Mouse (Mus musculus) lung, embryonic 14.5 days (tissue): Measurements from ENCODE around the gene Cgrrf1. TPM values are rescaled to one million over a fixed set of nuclear protein-coding genes. Genes with fewer than 3 reads are reported as not detected.
A peak's percentile ranks its signal among the peaks of the same experiment; 100 is the strongest.

Experiments used
- ATAC-seq: fragments of 200-750 bp; cut with Nextera tagmentation; 2 replicates; pipeline ENCODE4 v1.8.0; 2017; ENCODE audit warnings: mild to moderate bottlenecking, moderate TSS enrichment, moderate library complexity; ENCODE audit not compliant: insufficient read depth
- DNase-seq: peaks from one replicate; pipeline ENCODE4 v3.0.0-alpha.2; 2015
- H3K27ac ChIP-seq: fragments of 300-500 bp; sonication (generic); 2 replicates; pipeline ENCODE4 v1.5.1; 2014; ENCODE audit warnings: low read depth, mild to moderate bottlenecking, moderate library complexity
- H3K27me3 ChIP-seq: fragments of 300-500 bp; sonication (generic); 2 replicates; pipeline ENCODE4 v1.6.1; 2014; ENCODE audit warnings: low read length, control low read depth; ENCODE audit not compliant: insufficient read depth
- H3K36me3 ChIP-seq: fragments of 300-500 bp; sonication (generic); 2 replicates; pipeline ENCODE4 v1.6.1; 2014; ENCODE audit warnings: control low read depth; ENCODE audit not compliant: insufficient read depth
- H3K4me1 ChIP-seq: fragments of 300-500 bp; sonication (generic); 2 replicates; pipeline ENCODE4 v1.6.1; 2014; ENCODE audit warnings: antibody characterized with exemption, control low read depth; ENCODE audit not compliant: insufficient read depth
- H3K4me2 ChIP-seq: fragments of 300-500 bp; sonication (generic); 2 replicates; pipeline ENCODE4 v1.6.1; 2014; ENCODE audit warnings: mild to moderate bottlenecking
- H3K4me3 ChIP-seq: fragments of 300-500 bp; sonication (generic); 2 replicates; pipeline ENCODE4 v1.5.1; 2014; ENCODE audit warnings: low read depth, low read length
- H3K9ac ChIP-seq: fragments of 300-500 bp; sonication (generic); 2 replicates; pipeline ENCODE4 v1.6.1; 2014
- H3K9me3 ChIP-seq: fragments of 300-500 bp; sonication (generic); 2 replicates; pipeline ENCODE4 v1.6.1; 2016; ENCODE audit warnings: low read depth, low read length, control low read depth
- CTCF ChIP-seq: IDR thresholded peaks from 2 replicates; pipeline ENCODE4 v1.5.1; 2016; ENCODE audit warnings: antibody characterized with exemption, low read depth
- WGBS: fragments of 180-500 bp; shearing (Covaris S2); extraction: QIAGEN DNeasy Blood & Tissue Kit; methylation state at CpG from one replicate; pipeline ENCODE4 v1.1.7; 2014; 5-methylcytosine and 5-hydroxymethylcytosine counted together
- polyA plus RNA-seq: library from polyadenylated mRNA; unstranded; fragments of >200 nt; fragmentation: Nextera tagmentation; extraction: Ambion mirVana; gene quantifications from 2 replicates; pipeline ENCODE4 v1.2.1, GENCODE M21; 2014

The Cgrrf1 gene
- polyA plus RNA-seq, 1 experiment from 2014 or later: 42.6 TPM

DNA sequence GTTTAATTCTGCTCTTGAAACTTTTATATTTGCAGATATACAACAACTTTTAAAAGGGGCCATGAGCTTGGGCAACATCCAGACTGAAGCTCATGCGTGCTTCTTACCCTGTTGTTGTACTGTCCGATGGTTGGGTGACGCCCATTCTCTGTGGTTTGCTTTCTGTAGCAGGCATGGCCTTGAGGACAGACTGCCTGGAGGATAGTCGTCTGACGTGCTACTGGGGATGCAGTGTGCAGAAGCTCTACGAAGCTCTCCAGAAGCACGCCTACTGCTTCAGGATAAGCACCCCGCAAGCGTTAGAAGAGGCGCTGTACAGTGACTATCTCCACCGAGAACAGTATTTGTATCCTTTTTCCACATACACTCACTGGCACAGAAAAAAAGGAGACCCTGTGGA, 13.8 kb downstream of the Cgrrf1 start:
- Histone ChIP-seq H3K4me1 (no peaks in the 10 kb centered on the region), H3K36me3 (peaks cover 42% of the 10 kb centered on the region), H3K27me3 (no peaks in the 10 kb centered on the region), H3K4me3 (no peak overlapping the region), H3K27ac (no peak overlapping the region), H3K9me3 (no peaks in the 10 kb centered on the region), H3K4me2 (no peak overlapping the region), H3K9ac (no peak overlapping the region)
- ATAC-seq (no peak), DNase-seq (no peak)
- no peak for TF ChIP-seq CTCF
- 88% methylated on average over 11 of the region's 11 CpGs for WGBS

DNA sequence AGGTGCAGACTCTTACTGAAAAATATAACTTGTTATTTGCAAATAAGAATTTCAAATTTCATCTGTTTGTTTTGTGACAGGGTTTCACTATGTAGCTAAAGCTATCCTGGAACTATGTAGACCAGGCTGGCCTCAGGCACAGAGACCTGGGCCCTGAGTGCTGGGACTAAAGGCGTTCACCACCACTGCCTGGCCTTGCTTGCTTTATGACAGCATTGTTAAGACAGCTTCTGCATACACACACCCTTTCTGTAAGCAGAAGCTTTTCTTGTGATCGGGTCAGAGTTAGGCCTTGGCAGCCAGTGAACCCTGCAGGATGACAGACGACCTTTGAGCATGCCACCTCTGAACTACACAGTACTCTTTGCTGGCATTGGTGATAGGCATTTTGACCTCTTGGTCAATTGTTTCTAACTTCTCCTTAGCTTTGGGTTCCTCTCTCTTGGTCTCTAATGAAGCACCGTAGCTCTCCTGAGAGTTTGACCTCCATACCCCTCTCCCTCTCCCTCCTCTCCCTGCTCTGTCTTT, 16.2 kb downstream of the Cgrrf1 start:
- no peak overlapping the region for H3K4me2 ChIP-seq
- H3K4me1 ChIP-seq: no peaks in the 10 kb centered on the region
- H3K27me3 ChIP-seq: no peaks in the 10 kb centered on the region
- DNase-seq: no peak
- no peak overlapping the region for H3K9ac ChIP-seq
- H3K36me3 ChIP-seq: peaks cover 25% of the 10 kb centered on the region
- no peak for ATAC-seq
- H3K27ac ChIP-seq: no peak overlapping the region
- TF ChIP-seq CTCF: no peak
- WGBS: 75% methylated on average over 4 of the region's 4 CpGs
- no peak overlapping the region for H3K4me3 ChIP-seq
- H3K9me3 ChIP-seq: no peaks in the 10 kb centered on the region

DNA sequence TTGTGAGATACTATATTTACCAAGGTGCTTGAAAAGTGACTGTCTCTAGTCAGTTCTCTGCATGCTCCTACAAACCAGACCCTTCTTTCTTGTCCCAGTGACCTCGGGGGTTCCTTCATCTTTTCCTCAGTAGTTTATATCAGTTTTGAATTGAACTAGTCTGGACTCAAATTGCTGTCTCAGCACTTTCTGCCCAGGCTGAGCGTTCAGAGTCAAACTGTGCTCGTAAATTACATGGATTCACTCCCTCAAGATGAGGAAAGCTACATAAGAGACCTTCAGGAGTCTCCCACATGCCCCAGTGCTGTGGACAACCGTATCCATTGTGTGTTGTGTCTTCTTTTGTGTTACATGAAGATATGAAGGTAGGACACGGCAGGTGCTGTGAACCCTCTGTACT, 16.8 kb downstream of the Cgrrf1 start:
- no peaks in the 10 kb centered on the region for H3K27me3 ChIP-seq
- no peak for TF ChIP-seq CTCF
- ATAC-seq: no peak
- peaks cover 27% of the 10 kb centered on the region for H3K36me3 ChIP-seq
- H3K4me3 ChIP-seq: no peak overlapping the region
- no peak for DNase-seq
- WGBS: 79% methylated on average over 5 of the region's 5 CpGs
- H3K9ac ChIP-seq: no peak overlapping the region
- H3K4me1 ChIP-seq: no peaks in the 10 kb centered on the region
- H3K27ac ChIP-seq: no peak overlapping the region
- no peaks in the 10 kb centered on the region for H3K9me3 ChIP-seq
- H3K4me2 ChIP-seq: no peak overlapping the region

DNA sequence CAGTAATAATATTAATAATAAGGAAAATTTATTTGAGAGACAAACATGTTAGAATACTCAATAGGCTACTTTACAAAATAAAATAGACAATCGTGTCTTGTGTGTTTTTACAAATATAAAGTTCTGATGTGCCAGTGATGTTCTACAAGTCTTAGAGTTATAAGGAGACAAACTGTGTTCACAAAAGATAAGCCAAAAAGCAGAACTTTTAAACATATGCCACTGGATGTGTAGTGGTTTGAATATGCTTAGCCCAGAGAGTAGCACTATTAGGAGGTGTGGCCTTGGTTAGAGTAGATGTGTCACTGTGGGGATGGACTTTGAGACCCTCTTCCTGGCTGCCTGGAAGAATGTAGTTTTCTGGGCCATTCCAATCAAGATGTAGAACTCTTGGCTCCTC, 17.8 kb downstream of the Cgrrf1 start:
- H3K4me1 ChIP-seq: no peaks in the 10 kb centered on the region
- ATAC-seq (no peak), DNase-seq (no peak)
- H3K4me3 ChIP-seq: no peak overlapping the region
- H3K27me3 ChIP-seq: no peaks in the 10 kb centered on the region
- peaks cover 29% of the 10 kb centered on the region for H3K36me3 ChIP-seq
- no peak overlapping the region for H3K4me2 ChIP-seq
- H3K27ac ChIP-seq: no peak overlapping the region
- TF ChIP-seq CTCF: no peak
- no peaks in the 10 kb centered on the region for H3K9me3 ChIP-seq
- 92% methylated on average over 1 of the region's 1 CpGs for WGBS
- no peak overlapping the region for H3K9ac ChIP-seq

DNA sequence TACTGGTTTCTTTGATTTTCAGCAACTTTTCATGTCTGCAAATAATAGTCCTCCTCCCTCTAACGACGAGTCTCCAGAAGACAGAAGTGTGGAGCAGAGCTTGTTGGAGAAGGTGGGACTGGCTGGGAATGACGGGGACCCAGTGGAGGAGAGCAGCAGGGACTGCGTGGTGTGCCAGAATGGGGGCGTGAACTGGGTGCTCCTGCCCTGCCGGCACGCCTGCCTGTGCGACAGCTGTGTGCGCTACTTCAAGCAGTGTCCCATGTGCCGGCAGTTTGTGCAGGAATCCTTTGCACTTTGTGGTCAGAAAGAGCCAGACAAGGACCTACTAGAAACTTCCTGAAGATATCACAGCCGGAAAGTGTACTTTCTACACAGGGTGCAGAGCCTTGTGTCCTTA, 21.8 kb downstream of the Cgrrf1 start:
- no peak for TF ChIP-seq CTCF
- DNase-seq (peak; percentile 19), ATAC-seq (peak; percentile 65)
- Histone ChIP-seq H3K36me3 (peaks cover 7% of the 10 kb centered on the region; the same call in 1 of the 2 replicates), H3K27ac (no peak overlapping the region), H3K4me1 (no peaks in the 10 kb centered on the region), H3K4me2 (peak overlapping the region; percentile 25; the same call in 1 of the 2 replicates), H3K4me3 (no peak overlapping the region), H3K9ac (no peak overlapping the region), H3K9me3 (no peaks in the 10 kb centered on the region), H3K27me3 (no peaks in the 10 kb centered on the region)
- 41% methylated on average over 11 of the region's 11 CpGs for WGBS

DNA sequence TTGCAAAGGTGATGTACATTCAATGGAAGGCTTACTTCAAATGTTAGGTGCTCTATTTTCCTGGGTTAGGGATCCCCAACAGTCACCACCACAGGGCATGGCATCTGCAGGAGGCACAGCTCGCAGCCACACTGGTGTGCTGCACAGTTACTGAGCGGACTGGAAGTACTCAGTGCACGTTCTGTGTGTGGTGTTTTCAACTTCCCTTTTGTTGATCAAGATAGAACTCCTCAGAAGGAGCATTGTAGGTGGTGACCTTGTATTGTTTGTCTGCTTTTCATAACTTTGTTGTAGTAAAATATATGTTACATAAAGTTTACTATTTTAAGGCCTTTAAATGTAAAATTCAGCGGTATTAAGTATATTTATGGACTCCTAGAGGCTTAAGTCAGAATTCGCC, 31.0 kb downstream of the Cgrrf1 start:
- 91% methylated on average over 5 of the region's 5 CpGs for WGBS
- H3K27me3 ChIP-seq: no peaks in the 10 kb centered on the region

DNA sequence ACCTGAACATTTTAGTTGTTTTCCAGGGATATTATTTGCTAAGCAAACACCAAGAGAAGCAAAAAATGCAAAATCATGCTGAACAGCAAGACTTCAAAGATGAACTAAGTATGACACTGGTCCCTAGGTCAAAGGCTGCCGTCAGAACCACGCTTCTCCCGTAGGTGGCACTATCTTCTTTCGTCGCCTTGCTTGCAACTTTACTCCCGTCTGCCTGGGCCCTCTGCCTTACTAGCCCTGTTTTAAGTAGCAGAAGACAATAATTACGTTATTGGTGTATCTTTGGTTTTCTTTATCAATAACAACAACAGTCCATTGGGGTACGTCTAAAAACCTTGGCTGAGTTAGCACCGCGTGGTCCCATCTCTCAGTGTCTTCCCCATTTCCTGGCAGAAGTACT, 49.0 kb downstream of the Cgrrf1 start:
- no peak overlapping the region for H3K27ac ChIP-seq
- no peaks in the 10 kb centered on the region for H3K9me3 ChIP-seq
- peak; percentile 85 for TF ChIP-seq CTCF
- H3K4me1 ChIP-seq: peaks cover 8% of the 10 kb centered on the region
- DNase-seq: peak; percentile 84
- no peaks in the 10 kb centered on the region for H3K36me3 ChIP-seq
- ATAC-seq: no peak
- no peak overlapping the region; the same call in 1 of the 2 replicates for H3K4me3 ChIP-seq
- no peak overlapping the region for H3K9ac ChIP-seq
- WGBS: 6% methylated on average over 10 of the region's 10 CpGs
- H3K27me3 ChIP-seq: no peaks in the 10 kb centered on the region
- peak overlapping the region; percentile 98 for H3K4me2 ChIP-seq

More for the DNA sequence above, 31.0 kb downstream of the Cgrrf1 start:
- no peak overlapping the region for H3K4me3 ChIP-seq
- DNase-seq: no peak
- ATAC-seq: no peak
- no peak overlapping the region for H3K9ac ChIP-seq
- H3K27ac ChIP-seq: no peak overlapping the region
- H3K36me3 ChIP-seq: no peaks in the 10 kb centered on the region
- no peaks in the 10 kb centered on the region for H3K9me3 ChIP-seq
- no peak for TF ChIP-seq CTCF
- H3K4me2 ChIP-seq: no peak overlapping the region
- no peaks in the 10 kb centered on the region for H3K4me1 ChIP-seq
